Mouse (Mus musculus): ENCODE results near the gene Coq2.

Coq2 gene

DNA sequence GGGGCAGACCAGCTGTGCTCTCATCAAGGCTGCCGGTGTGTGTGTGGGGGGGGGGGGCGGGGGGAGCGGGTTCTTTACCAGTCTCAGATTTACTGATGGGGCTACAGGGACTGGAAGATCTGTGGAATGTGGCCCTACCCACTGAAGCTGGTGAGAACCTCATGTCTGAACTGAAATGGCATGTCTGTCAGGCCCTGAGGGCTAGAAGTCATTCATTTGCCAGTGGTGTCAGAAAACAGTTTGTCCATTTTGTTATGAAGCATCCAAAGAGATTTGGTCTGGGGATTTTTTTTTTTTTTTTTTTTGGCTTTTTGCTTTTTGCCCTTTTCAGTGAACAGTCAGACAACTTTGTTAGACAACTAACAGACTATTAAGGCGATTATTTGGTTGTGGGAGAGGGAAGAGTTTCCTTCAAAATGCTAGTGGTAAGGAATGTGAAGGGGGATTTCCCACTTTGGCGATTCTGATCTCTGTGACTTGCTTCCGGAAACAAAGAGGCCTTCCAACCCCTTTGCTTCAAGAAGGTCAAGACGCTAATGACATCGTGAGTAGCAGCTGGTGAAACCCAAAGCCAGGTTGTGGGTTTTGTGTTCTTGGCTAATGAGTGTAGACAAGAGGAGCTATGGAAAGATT, 52.9 kb downstream of the Coq2 start:
- no peak for DNase-seq (ENCODE audit: extremely low read depth, low read depth)

DNA sequence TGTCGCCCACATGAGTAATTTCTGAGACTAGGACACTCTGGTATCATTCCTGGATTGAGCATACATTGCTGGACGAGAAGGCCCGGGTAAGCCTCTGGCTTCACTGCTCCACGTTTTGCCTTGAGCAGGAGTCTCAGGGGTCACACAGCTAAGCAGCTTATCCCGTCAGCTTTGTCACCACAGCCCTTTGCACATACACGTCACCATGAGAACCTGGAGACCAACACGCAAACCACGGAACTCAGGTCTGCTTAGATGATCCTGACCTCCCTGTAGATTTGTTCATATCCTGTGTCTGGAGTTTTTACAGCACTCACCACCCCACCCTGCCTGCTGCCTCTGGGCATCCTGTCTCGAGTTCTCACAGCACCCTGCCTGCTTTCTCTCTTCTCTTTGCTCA, 54.0 kb downstream of the Coq2 start:
- no peak for DNase-seq (ENCODE audit: extremely low read depth, low read depth)

DNA sequence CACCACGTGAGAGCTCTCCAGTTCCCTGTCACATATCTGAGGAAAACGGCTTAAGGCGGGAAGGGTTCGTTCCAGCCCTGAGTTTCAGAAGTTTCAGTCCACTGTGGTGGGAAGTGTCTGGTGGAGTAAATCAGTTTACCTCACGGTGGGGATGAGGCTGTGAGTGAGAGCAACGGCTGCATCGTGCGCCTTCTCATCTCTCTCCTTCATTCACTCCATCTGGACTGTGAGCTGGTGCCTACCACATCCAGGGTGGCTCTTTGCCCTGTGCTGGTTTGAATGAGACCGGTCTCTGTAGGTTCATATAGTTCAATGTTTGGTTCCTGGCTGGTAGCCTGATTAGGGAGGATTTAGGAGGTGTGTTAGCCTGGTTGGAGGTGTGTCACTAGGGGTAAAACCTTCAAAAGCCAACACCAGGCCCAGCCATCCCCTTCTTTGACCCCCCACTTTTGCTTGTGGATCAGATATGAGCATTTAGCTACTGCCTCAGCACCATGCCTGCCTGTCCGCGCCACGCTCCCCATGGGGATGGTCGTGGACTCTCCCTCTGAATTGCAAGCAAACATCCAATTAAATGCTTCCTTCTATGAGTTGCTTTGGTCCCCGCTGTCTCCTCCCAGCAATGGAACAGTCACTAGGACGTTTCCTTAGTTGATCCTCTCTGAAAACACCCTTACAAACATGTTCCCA, 55.2 kb downstream of the Coq2 start:
- no peak for DNase-seq (ENCODE audit: extremely low read depth, low read depth)

DNA sequence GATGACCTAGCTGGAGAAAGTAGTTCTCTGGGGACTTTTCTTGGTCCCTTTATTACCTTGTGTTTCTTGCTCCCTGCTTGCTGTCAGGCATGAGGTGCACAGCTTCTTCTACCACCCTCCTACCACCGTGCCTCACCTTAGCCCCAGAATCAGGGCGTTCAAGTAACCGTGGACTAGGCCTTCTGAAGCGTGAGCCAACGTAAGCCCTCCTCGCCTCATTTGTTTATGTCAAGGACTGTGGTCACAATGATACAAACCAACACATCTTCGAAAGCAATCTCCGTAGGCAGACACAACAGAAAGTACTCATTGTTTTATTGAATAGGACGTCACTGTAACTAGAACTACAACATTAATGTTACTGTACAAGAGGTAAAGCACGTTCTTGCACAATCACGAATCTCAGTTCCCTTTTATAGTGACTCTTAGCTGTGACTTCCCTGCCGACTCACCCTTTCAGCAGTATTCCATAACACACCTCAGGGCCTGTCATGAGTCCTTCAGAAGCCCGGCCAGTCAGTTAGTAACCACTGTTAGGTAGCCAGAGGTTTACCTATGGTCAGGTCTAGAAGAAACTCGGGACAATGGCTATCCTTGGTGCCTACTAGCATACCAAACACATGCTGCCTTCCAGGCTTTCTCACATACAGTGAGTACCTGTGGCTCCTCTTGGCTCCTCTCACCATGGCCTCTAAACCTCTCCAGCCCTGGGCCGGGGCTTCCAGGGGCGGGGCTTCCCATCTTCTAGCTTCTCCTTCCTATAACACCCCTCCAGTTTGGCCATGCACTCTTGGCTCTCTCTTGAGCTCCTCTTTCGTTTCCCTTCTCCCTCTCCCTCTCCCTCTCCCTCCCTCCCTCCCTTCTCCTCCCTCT, 60.8 kb downstream of the Coq2 start:
- DNase-seq (ENCODE audit: extremely low read depth, low read depth) = no peak

DNA sequence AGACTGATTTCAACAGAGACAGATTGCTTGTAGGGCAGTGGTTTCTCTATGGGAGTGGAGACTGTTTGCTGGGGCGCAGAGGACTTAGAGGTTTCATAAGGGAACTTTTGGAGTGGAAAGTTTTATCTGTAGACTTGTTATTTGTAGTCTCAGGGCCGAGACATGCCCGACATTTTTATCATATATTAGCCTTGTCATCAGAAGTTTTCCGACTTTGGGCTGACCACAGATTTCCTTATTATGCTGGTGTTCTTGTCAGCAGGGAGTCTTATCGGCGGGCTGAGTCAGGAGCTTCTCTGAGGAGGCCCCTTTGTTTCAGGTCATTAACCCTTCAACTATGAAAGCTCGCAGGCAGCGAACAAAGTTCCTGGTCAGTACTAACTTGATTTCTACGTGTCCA, 67.1 kb downstream of the Coq2 start:
- DNase-seq (ENCODE audit: extremely low read depth, low read depth) = peak; percentile 26

DNA sequence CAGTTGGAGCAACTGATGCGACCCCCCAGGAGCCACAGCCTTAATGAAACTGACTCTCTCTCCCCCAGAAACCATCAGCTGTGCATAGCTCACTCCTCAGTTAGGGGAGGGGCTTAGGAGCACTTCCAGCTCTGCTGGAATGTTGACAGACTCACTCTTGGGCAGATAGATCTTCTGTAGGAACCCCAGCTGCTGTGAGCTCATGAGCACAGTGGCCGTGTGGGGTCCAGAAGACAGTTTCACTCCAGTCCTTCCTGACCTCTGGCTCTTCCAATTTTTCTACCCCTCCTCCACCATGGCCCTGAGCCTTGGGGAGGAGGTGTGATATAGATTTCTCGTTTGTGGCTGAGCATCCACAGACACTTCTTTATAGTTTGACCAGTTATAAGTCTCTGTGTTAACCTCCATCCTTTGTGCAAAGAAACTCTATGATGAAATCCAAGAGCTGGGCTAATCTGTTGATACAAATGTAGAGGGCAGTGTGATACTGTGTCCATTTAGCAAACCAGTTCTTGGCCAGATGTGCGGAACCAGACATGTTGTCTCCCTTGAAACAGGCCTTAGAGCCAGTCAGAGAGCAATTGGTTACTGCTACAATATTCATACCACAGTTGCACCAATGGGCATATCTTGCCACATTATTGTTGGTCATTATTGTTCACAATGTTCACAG, 67.7 kb downstream of the Coq2 start:
- DNase-seq (ENCODE audit: extremely low read depth, low read depth) = no peak

DNA sequence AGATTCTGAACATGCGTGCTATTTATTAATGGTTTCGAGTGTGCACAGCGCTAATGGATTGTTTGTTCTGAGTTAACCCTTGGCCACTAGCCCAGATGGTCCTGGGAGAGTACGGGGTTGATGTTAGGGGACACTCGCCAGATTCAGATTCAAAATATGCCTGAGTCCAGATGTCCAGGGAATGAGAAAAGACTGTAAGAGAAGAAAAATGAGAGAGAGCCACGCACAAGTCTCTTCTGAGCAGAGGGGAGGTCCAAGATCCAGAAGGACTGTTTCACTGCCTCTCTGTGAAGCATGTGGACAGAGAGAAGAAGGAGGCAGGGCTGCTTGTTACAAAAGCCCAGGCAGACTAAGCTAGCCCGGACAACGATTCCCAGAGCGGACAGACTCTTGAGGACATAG, 69.1 kb downstream of the Coq2 start:
- no peak for DNase-seq (ENCODE audit: extremely low read depth, low read depth)

Measured in MEL-GATA-1-ER (cell line).